Mouse (Mus musculus) limb, embryonic 14.5 days (tissue): ENCODE measurements around the gene Hist1h2be. TPM values are rescaled to one million over a fixed set of nuclear protein-coding genes. Genes with fewer than 3 reads are reported as not detected.
"Not testable (repeated sequence)": the region's sequence is repeated elsewhere in the genome, so short reads cannot be mapped to it uniquely, and the experiment has no call there.

Experiments
- ATAC-seq: fragments of 200-750 bp; cut with Nextera tagmentation; 2 replicates; pipeline ENCODE4 v1.8.0; 2017; ENCODE audit warnings: low read depth, moderate number of reproducible peaks, moderate TSS enrichment; ENCODE audit not compliant: low FRiP score
- DNase-seq: peaks from one replicate; pipeline ENCODE4 v3.0.0-alpha.2; 2015; ENCODE audit warnings: low spot score
- H3K27ac ChIP-seq: fragments of 300-500 bp; sonication (generic); replicated peaks from 2 replicates; pipeline ENCODE4 v1.5.1; 2014; ENCODE audit warnings: low read depth, mild to moderate bottlenecking, low read length, moderate library complexity, mixed read lengths
- H3K27me3 ChIP-seq: fragments of 300-500 bp; sonication (generic); 2 replicates; pipeline ENCODE4 v1.6.1; 2014; ENCODE audit warnings: low read length, mixed read lengths; ENCODE audit not compliant: control insufficient read depth, insufficient read depth
- H3K36me3 ChIP-seq: fragments of 300-500 bp; sonication (generic); 2 replicates; pipeline ENCODE4 v1.6.1; 2014; ENCODE audit warnings: mild to moderate bottlenecking, low read length, moderate library complexity, mixed read lengths; ENCODE audit not compliant: control insufficient read depth, insufficient read depth
- H3K4me1 ChIP-seq: fragments of 300-500 bp; sonication (generic); 2 replicates; pipeline ENCODE4 v1.6.1; 2014; ENCODE audit warnings: antibody characterized with exemption, low read length, mixed read lengths; ENCODE audit not compliant: control insufficient read depth, insufficient read depth
- H3K4me2 ChIP-seq: fragments of 300-500 bp; sonication (generic); replicated peaks from 2 replicates; pipeline ENCODE4 v1.6.1; 2014; ENCODE audit warnings: low read depth, mild to moderate bottlenecking, low read length, moderate library complexity; ENCODE audit not compliant: severe bottlenecking
- H3K4me3 ChIP-seq: fragments of 300-500 bp; sonication (generic); replicated peaks from 2 replicates; pipeline ENCODE4 v1.5.1; 2014; ENCODE audit warnings: low read length
- H3K9ac ChIP-seq: fragments of 300-500 bp; sonication (generic); 2 replicates; pipeline ENCODE4 v1.6.1; 2014; ENCODE audit warnings: mild to moderate bottlenecking, low read depth, low read length, moderate library complexity; ENCODE audit not compliant: severe bottlenecking
- H3K9me3 ChIP-seq: fragments of 300-500 bp; sonication (generic); 2 replicates; pipeline ENCODE4 v1.6.1; 2016; ENCODE audit warnings: low read length; ENCODE audit not compliant: control insufficient read depth
- POLR2A ChIP-seq: fragments of 200-500 bp; IDR thresholded peaks from 2 replicates; pipeline ENCODE4 v1.8.0; 2012; ENCODE audit warnings: inconsistent platforms, mild to moderate bottlenecking, moderate library complexity, borderline replicate concordance; ENCODE audit not compliant: insufficient read depth, insufficient read length; ENCODE audit errors: extremely low read depth
- WGBS: fragments of 180-500 bp; shearing (Covaris S2); extraction: QIAGEN DNeasy Blood & Tissue Kit; methylation state at CpG from one replicate; pipeline ENCODE4 v1.1.7; 2014; 5-methylcytosine and 5-hydroxymethylcytosine counted together
- microRNA-seq: library from miRNA; unstranded; fragments of <30 nt; microRNA quantifications from one replicate; pipeline ENCODE4, GENCODE M21; 2016
- polyA plus RNA-seq, 2 experiments: library from polyadenylated mRNA; depleted of rRNA in 1 of 2; stranded (reverse) in 1 of 2; unstranded in 1 of 2; fragments of >200 nt; fragmentation: Nextera tagmentation in 1 of 2; extraction: Ambion mirVana in 1 of 2; gene quantifications; 2 replicates each; pipeline versions ENCODE4 v1.2.1 to v1.2.3; 2012 to 2014

Gene Hist1h2be
- polyA plus RNA-seq, 2 experiments = 1.5 to 3.0 TPM

GRCm38 (mm10) chr13:23537006-23537710, 83.8 kb downstream of the Hist1h2be start:
- WGBS = 65% methylated on average over 3 of the region's 3 CpGs
- Histone ChIP-seq H3K4me2 (peak overlapping the region; percentile 49), H3K36me3 (no peaks in the 10 kb centered on the region), H3K9ac (no peak overlapping the region), H3K27ac (no peak overlapping the region), H3K4me1 (peaks cover 22% of the 10 kb centered on the region), H3K27me3 (no peaks in the 10 kb centered on the region), H3K9me3 (no peaks in the 10 kb centered on the region), H3K4me3 (peak overlapping the region; percentile 55; the same call in 1 of the 2 replicates)
- DNase-seq = no peak
- ATAC-seq = no peak
- TF ChIP-seq POLR2A = no peak

- no peaks in the 10 kb centered on the region for H3K36me3 ChIP-seq
- ATAC-seq (no peak), DNase-seq (no peak)
- H3K4me1 ChIP-seq = peaks cover 23% of the 10 kb centered on the region
- 0 out of 2 replicates have a peak, but pooled peaks have one; percentile 25 for TF ChIP-seq POLR2A
- H3K9me3 ChIP-seq = no peaks in the 10 kb centered on the region
- WGBS = 17% methylated on average over 7 of the region's 7 CpGs
- H3K9ac ChIP-seq = peak overlapping the region; percentile 61
- peak overlapping the region; percentile 82 for H3K27ac ChIP-seq
- H3K4me3 ChIP-seq = peak overlapping the region; percentile 55
- peak overlapping the region; percentile 49 for H3K4me2 ChIP-seq
- H3K27me3 ChIP-seq = no peaks in the 10 kb centered on the region
These were observed 84.7 kb downstream of the Hist1h2be start for GRCm38 (mm10) chr13:23536076-23536822.

- not testable (repeated sequence) for H3K36me3 ChIP-seq, H3K9me3 ChIP-seq, H3K27me3 ChIP-seq
- peak within 1 kb of the TSS; percentile 92 for H3K27ac ChIP-seq
- H3K4me1 ChIP-seq = peaks cover 23% of the 10 kb centered on the region
- H3K9ac ChIP-seq = peak within 1 kb of the TSS; percentile 76
- ATAC-seq = peak; percentile 88
- WGBS = under 1% methylated on average over 26 of the region's 62 CpGs
- TF ChIP-seq POLR2A = peak; percentile 73; the same call in 1 of the 2 replicates
- H3K4me3 ChIP-seq = peak within 1 kb of the TSS; percentile 55
- DNase-seq = peak; percentile 98
- peak within 1 kb of the TSS; percentile 49 for H3K4me2 ChIP-seq
These were observed 85.5 kb downstream of the Hist1h2be start, which contains the start of gene Hist1h3g for GRCm38 (mm10) chr13:23535137-23536075. Gene Hist1h3g (plus strand): TSS chr13:23535422.

- H3K4me2 ChIP-seq = peak overlapping the region; percentile 49
- no peak for DNase-seq
- peak overlapping the region; percentile 76 for H3K9ac ChIP-seq
- TF ChIP-seq POLR2A = 0 out of 2 replicates have a peak, but pooled peaks have one; percentile 29
- H3K4me3 ChIP-seq = peak overlapping the region; percentile 55
- no peaks in the 10 kb centered on the region for H3K9me3 ChIP-seq
- WGBS = 1% methylated on average over 15 of the region's 15 CpGs
- peak overlapping the region; percentile 92 for H3K27ac ChIP-seq
- ATAC-seq = 0 out of 2 replicates have a peak, but pooled peaks have one; percentile 5
- no peaks in the 10 kb centered on the region for H3K36me3 ChIP-seq
- no peaks in the 10 kb centered on the region for H3K27me3 ChIP-seq
- peaks cover 23% of the 10 kb centered on the region for H3K4me1 ChIP-seq
These were observed 86.4 kb downstream of the Hist1h2be start for GRCm38 (mm10) chr13:23534368-23535131.

Small RNAs within 50 kb of the gene (microRNA-seq; reads per million reads assigned to microRNA genes)
- gene Gm44297 = not detected
- gene Gm44359 = not detected
- not detected for gene Gm44394

Other genes starting within 250 kb of the Hist1h2be start
Only the 30 nearest of the 36 such genes appear.
- gene Btn2a2, start 132.3 kb downstream of the Hist1h2be start, polyA plus RNA-seq (2012; rRNA removed) = 0.62 and 0.79 TPM in 2 replicates
- gene Btn2a2, start 132.3 kb downstream of the Hist1h2be start, polyA plus RNA-seq (2014; fragmentation: Nextera tagmentation; extraction: Ambion mirVana) = 0.89 and 1.2 TPM in 2 replicates
- 18.2 and 19.2 TPM in 2 replicates for gene Hist1h4h, start 90.1 kb downstream of the Hist1h2be start, polyA plus RNA-seq (2012; rRNA removed)
- 5.5 and 8.1 TPM in 2 replicates for gene Hist1h4h, start 90.1 kb downstream of the Hist1h2be start, polyA plus RNA-seq (2014; fragmentation: Nextera tagmentation; extraction: Ambion mirVana)
- gene Hist1h2af, start 87.2 kb downstream of the Hist1h2be start, polyA plus RNA-seq (2012; rRNA removed) = 557 and 662 TPM in 2 replicates
- gene Hist1h2af, start 87.2 kb downstream of the Hist1h2be start, polyA plus RNA-seq (2014; fragmentation: Nextera tagmentation; extraction: Ambion mirVana) = 9.1 and 11.0 TPM in 2 replicates
- gene Hist1h3g, start 85.7 kb downstream of the Hist1h2be start, polyA plus RNA-seq (2012; rRNA removed) = 32.6 and 62.7 TPM in 2 replicates
- gene Hist1h3g, start 85.7 kb downstream of the Hist1h2be start, polyA plus RNA-seq (2014; fragmentation: Nextera tagmentation; extraction: Ambion mirVana) = 4.1 and 6.7 TPM in 2 replicates
- gene Hist1h2bh, start 77.7 kb downstream of the Hist1h2be start, polyA plus RNA-seq (2012; rRNA removed) = 5.2 and 6.1 TPM in 2 replicates
- gene Hist1h2bh, start 77.7 kb downstream of the Hist1h2be start, polyA plus RNA-seq (2014; fragmentation: Nextera tagmentation; extraction: Ambion mirVana) = 0.48 and 0.57 TPM in 2 replicates
- 4.1 and 7.4 TPM in 2 replicates for gene Hist1h3f, start 77.1 kb downstream of the Hist1h2be start, polyA plus RNA-seq (2012; rRNA removed)
- 0.65 and 1.00 TPM in 2 replicates for gene Hist1h3f, start 77.1 kb downstream of the Hist1h2be start, polyA plus RNA-seq (2014; fragmentation: Nextera tagmentation; extraction: Ambion mirVana)
- gene Hist1h4f, start 69.5 kb downstream of the Hist1h2be start, polyA plus RNA-seq (2012; rRNA removed) = 13.7 and 21.4 TPM in 2 replicates
- 2.6 and 2.8 TPM in 2 replicates for gene Hist1h4f, start 69.5 kb downstream of the Hist1h2be start, polyA plus RNA-seq (2014; fragmentation: Nextera tagmentation; extraction: Ambion mirVana)
- gene Hist1h1d, start 67.9 kb downstream of the Hist1h2be start, polyA plus RNA-seq (2012; rRNA removed) = 0.50 and 0.62 TPM in 2 replicates
- 0.47 and 0.61 TPM in 2 replicates for gene Hist1h1d, start 67.9 kb downstream of the Hist1h2be start, polyA plus RNA-seq (2014; fragmentation: Nextera tagmentation; extraction: Ambion mirVana)
- 36.1 and 54.1 TPM in 2 replicates for gene Hist1h3e, start 58.8 kb downstream of the Hist1h2be start, polyA plus RNA-seq (2012; rRNA removed)
- 6.7 and 7.0 TPM in 2 replicates for gene Hist1h3e, start 58.8 kb downstream of the Hist1h2be start, polyA plus RNA-seq (2014; fragmentation: Nextera tagmentation; extraction: Ambion mirVana)
- 19.8 and 35.0 TPM in 2 replicates for gene Hist1h2ae, start 49.9 kb downstream of the Hist1h2be start, polyA plus RNA-seq (2012; rRNA removed)
- gene Hist1h2ae, start 49.9 kb downstream of the Hist1h2be start, polyA plus RNA-seq (2014; fragmentation: Nextera tagmentation; extraction: Ambion mirVana) = 103 and 109 TPM in 2 replicates
- gene Hist1h2bg, start 49.7 kb downstream of the Hist1h2be start, polyA plus RNA-seq (2012; rRNA removed) = 38.9 and 60.8 TPM in 2 replicates
- gene Hist1h2bg, start 49.7 kb downstream of the Hist1h2be start, polyA plus RNA-seq (2014; fragmentation: Nextera tagmentation; extraction: Ambion mirVana) = 6.9 and 10.0 TPM in 2 replicates
- gene Hist1h2bf, start 46.9 kb downstream of the Hist1h2be start, polyA plus RNA-seq (2012; rRNA removed) = 17.8 and 25.9 TPM in 2 replicates
- 5.3 and 8.5 TPM in 2 replicates for gene Hist1h2bf, start 46.9 kb downstream of the Hist1h2be start, polyA plus RNA-seq (2014; fragmentation: Nextera tagmentation; extraction: Ambion mirVana)
- gene Hist1h2ad, start 46.7 kb downstream of the Hist1h2be start, polyA plus RNA-seq (2012; rRNA removed) = 6.1 and 13.9 TPM in 2 replicates
- 1.2 and 5.3 TPM in 2 replicates for gene Hist1h2ad, start 46.7 kb downstream of the Hist1h2be start, polyA plus RNA-seq (2014; fragmentation: Nextera tagmentation; extraction: Ambion mirVana)
- gene Hist1h3d, start 45.4 kb downstream of the Hist1h2be start, polyA plus RNA-seq (2012; rRNA removed) = 30.0 and 33.8 TPM in 2 replicates
- gene Hist1h3d, start 45.4 kb downstream of the Hist1h2be start, polyA plus RNA-seq (2014; fragmentation: Nextera tagmentation; extraction: Ambion mirVana) = 6.8 and 10.4 TPM in 2 replicates
- 9.4 and 9.8 TPM in 2 replicates for gene Hist1h4d, start 39.5 kb downstream of the Hist1h2be start, polyA plus RNA-seq (2012; rRNA removed)
- 95.5 and 101 TPM in 2 replicates for gene Hist1h4d, start 39.5 kb downstream of the Hist1h2be start, polyA plus RNA-seq (2014; fragmentation: Nextera tagmentation; extraction: Ambion mirVana)
- gene Hist1h1e, start 1.4 kb upstream of the Hist1h2be start, polyA plus RNA-seq (2012; rRNA removed) = 7.4 and 7.7 TPM in 2 replicates
- gene Hist1h1e, start 1.4 kb upstream of the Hist1h2be start, polyA plus RNA-seq (2014; fragmentation: Nextera tagmentation; extraction: Ambion mirVana) = 15.8 and 16.4 TPM in 2 replicates
- gene Hist1h2ac, start 62.8 kb upstream of the Hist1h2be start, polyA plus RNA-seq (2012; rRNA removed) = 1.6 and 2.7 TPM in 2 replicates
- gene Hist1h2ac, start 62.8 kb upstream of the Hist1h2be start, polyA plus RNA-seq (2014; fragmentation: Nextera tagmentation; extraction: Ambion mirVana) = 0.65 and 0.78 TPM in 2 replicates
- 48.2 and 49.5 TPM in 2 replicates for gene Hist1h2bc, start 63.1 kb upstream of the Hist1h2be start, polyA plus RNA-seq (2012; rRNA removed)
- gene Hist1h2bc, start 63.1 kb upstream of the Hist1h2be start, polyA plus RNA-seq (2014; fragmentation: Nextera tagmentation; extraction: Ambion mirVana) = 34.9 and 44.4 TPM in 2 replicates
- 0.20 and 0.33 TPM in 2 replicates for gene Hist1h1t, start 74.7 kb upstream of the Hist1h2be start, polyA plus RNA-seq (2012; rRNA removed)
- 0.21 TPM in 1 of 2 replicates, not detected in the other for gene Hist1h1t, start 74.7 kb upstream of the Hist1h2be start, polyA plus RNA-seq (2014; fragmentation: Nextera tagmentation; extraction: Ambion mirVana)
- 5.6 and 10.0 TPM in 2 replicates for gene Hist1h4c, start 77.3 kb upstream of the Hist1h2be start, polyA plus RNA-seq (2012; rRNA removed)
- 8.7 and 10.2 TPM in 2 replicates for gene Hist1h4c, start 77.3 kb upstream of the Hist1h2be start, polyA plus RNA-seq (2014; fragmentation: Nextera tagmentation; extraction: Ambion mirVana)
- gene Hfe, start 89.7 kb upstream of the Hist1h2be start, polyA plus RNA-seq (2012; rRNA removed) = 3.6 and 4.5 TPM in 2 replicates
- 9.3 and 10.5 TPM in 2 replicates for gene Hfe, start 89.7 kb upstream of the Hist1h2be start, polyA plus RNA-seq (2014; fragmentation: Nextera tagmentation; extraction: Ambion mirVana)
- 23.7 and 28.5 TPM in 2 replicates for gene Hist1h1c, start 117.7 kb upstream of the Hist1h2be start, polyA plus RNA-seq (2012; rRNA removed)
- gene Hist1h1c, start 117.7 kb upstream of the Hist1h2be start, polyA plus RNA-seq (2014; fragmentation: Nextera tagmentation; extraction: Ambion mirVana) = 24.7 and 27.5 TPM in 2 replicates
- gene Hist1h3c, start 124.5 kb upstream of the Hist1h2be start, polyA plus RNA-seq (2012; rRNA removed) = 41.4 and 92.0 TPM in 2 replicates
- 8.1 and 12.0 TPM in 2 replicates for gene Hist1h3c, start 124.5 kb upstream of the Hist1h2be start, polyA plus RNA-seq (2014; fragmentation: Nextera tagmentation; extraction: Ambion mirVana)
- gene Hist1h2bb, start 125.6 kb upstream of the Hist1h2be start, polyA plus RNA-seq (2012; rRNA removed) = 13.5 and 15.9 TPM in 2 replicates
- 1.2 and 1.4 TPM in 2 replicates for gene Hist1h2bb, start 125.6 kb upstream of the Hist1h2be start, polyA plus RNA-seq (2014; fragmentation: Nextera tagmentation; extraction: Ambion mirVana)
- gene Hist1h2ab, start 130.0 kb upstream of the Hist1h2be start, polyA plus RNA-seq (2012; rRNA removed) = 37.1 and 40.4 TPM in 2 replicates
- gene Hist1h2ab, start 130.0 kb upstream of the Hist1h2be start, polyA plus RNA-seq (2014; fragmentation: Nextera tagmentation; extraction: Ambion mirVana) = 39.0 and 40.1 TPM in 2 replicates
- 52.4 and 65.5 TPM in 2 replicates for gene Hist1h3b, start 131.1 kb upstream of the Hist1h2be start, polyA plus RNA-seq (2012; rRNA removed)
- 6.5 and 12.4 TPM in 2 replicates for gene Hist1h3b, start 131.1 kb upstream of the Hist1h2be start, polyA plus RNA-seq (2014; fragmentation: Nextera tagmentation; extraction: Ambion mirVana)
- gene Hist1h4b, start 135.9 kb upstream of the Hist1h2be start, polyA plus RNA-seq (2012; rRNA removed) = 20.0 and 26.6 TPM in 2 replicates
- 4.4 and 6.6 TPM in 2 replicates for gene Hist1h4b, start 135.9 kb upstream of the Hist1h2be start, polyA plus RNA-seq (2014; fragmentation: Nextera tagmentation; extraction: Ambion mirVana)
- 10.1 and 16.1 TPM in 2 replicates for gene Hist1h4a, start 140.1 kb upstream of the Hist1h2be start, polyA plus RNA-seq (2012; rRNA removed)
- 0.84 and 0.90 TPM in 2 replicates for gene Hist1h4a, start 140.1 kb upstream of the Hist1h2be start, polyA plus RNA-seq (2014; fragmentation: Nextera tagmentation; extraction: Ambion mirVana)
- 39.9 and 88.3 TPM in 2 replicates for gene Hist1h3a, start 141.3 kb upstream of the Hist1h2be start, polyA plus RNA-seq (2012; rRNA removed)
- gene Hist1h3a, start 141.3 kb upstream of the Hist1h2be start, polyA plus RNA-seq (2014; fragmentation: Nextera tagmentation; extraction: Ambion mirVana) = 7.8 and 8.6 TPM in 2 replicates
- gene Hist1h1a, start 142.5 kb upstream of the Hist1h2be start, polyA plus RNA-seq (2012; rRNA removed) = 4.7 and 5.4 TPM in 2 replicates
- 3.6 and 4.8 TPM in 2 replicates for gene Hist1h1a, start 142.5 kb upstream of the Hist1h2be start, polyA plus RNA-seq (2014; fragmentation: Nextera tagmentation; extraction: Ambion mirVana)